Mouse (Mus musculus) embryonic fibroblast, embryonic 13.5 days (primary cell): Measurements from ENCODE around the gene Metrnl.

Source experiments
- CTCF ChIP-seq: IDR thresholded peaks from 2 replicates; pipeline ENCODE4 v1.5.1; 2011; ENCODE audit warnings: mild to moderate bottlenecking, control low read depth, low read length, moderate library complexity, borderline replicate concordance; ENCODE audit not compliant: insufficient read depth
- POLR2A ChIP-seq: IDR thresholded peaks from 2 replicates; pipeline ENCODE4 v1.6.1; 2011; ENCODE audit warnings: low read depth, mild to moderate bottlenecking, control low read depth, low read length, moderate library complexity

DNA sequence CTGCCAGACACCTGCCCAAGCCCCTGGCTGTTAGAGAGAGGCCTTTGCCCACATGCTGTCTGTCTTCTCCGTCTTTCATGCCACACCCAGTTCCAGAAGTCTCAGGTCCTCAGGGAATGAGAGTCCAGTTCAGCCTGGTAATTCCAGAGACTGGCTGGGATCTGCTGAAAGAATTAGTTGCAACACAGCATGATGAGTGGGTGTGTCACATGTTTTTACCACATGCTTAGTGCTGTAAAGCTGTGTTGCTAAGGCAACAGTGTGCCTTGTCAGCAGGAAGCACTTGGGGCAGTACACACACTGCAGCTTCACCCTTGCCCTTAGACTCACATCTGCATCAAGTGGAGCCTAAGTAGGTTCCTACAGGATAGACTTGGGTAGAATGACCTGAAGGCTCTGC is 40.1 kb downstream of the Metrnl start:
- TF ChIP-seq CTCF (no peak), POLR2A (no peak)
